Mouse (Mus musculus) left cerebral cortex, postnatal 10 days (tissue): ENCODE data around the gene Gm15085. TPM values are rescaled to one million over a fixed set of nuclear protein-coding genes. Genes with fewer than 3 reads are reported as not detected.
"Not testable (repeated sequence)": the region's sequence is repeated elsewhere in the genome, so short reads cannot be mapped to it uniquely, and the experiment has no call there.

Source experiments
- DNase-seq, 2 experiments: peaks; one replicate each; pipeline ENCODE4 v3.0.0; 2021 to 2022; ENCODE audit warnings: low spot score in 2 of 2, mixed read lengths in 1 of 2; ENCODE audit errors: extremely low spot score in 1 of 2
- intact Hi-C: fragments of 180-260 bp; cut with DNase I; formaldehyde crosslinking; loops from one replicate; pipeline ENCODE4 v1.15.1; 2025
- total RNA-seq, 2 experiments: library from RNA; stranded (reverse); gene quantifications; 2 replicates each; pipeline ENCODE4 v1.2.3; 2021

Gm15085 gene
- not detected for total RNA-seq

DNA sequence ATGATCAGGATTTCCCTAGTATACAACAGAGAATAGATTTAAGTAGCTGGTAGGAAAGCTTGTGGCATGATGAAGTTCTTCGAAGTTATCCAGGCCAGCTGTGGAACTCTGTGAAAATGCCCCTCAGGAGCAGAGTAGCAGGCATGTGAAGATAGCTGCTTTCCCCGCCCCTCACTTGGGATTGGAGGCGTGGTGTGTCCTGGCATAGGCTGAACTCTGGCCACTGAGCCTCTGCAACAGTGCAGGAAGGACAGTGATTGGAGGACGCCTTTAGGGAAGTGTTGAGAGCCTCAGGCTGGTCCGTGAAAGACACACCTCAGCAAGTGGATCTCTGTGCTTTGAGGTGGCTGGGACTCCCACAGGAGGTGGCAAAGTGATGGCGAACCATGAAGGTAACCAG lies at the start of gene Gm15085:
Gene Gm15085 (plus strand): TSS at position 301 of the 400 bp plus-strand sequence.
- intact Hi-C loops, DNase-seq: not testable (repeated sequence)

Other genes with a start within 250 kb of the Gm15085 start
- gene Gm15093, start 175.2 kb upstream of the Gm15085 start, total RNA-seq: not detected
- gene Gm10439, start 147.0 kb downstream of the Gm15085 start, total RNA-seq: not detected